Mouse (Mus musculus): ENCODE results near the gene Faah. TPM values are rescaled to one million over a fixed set of nuclear protein-coding genes. Genes with fewer than 3 reads are reported as not detected.
A peak's percentile ranks its signal among the peaks of the same experiment; 100 is the strongest.

Gene Faah
- polyA plus RNA-seq, 1 experiment from 2014 or later = 15.5 TPM

GRCm38 (mm10) chr4:115938276-115939160 lies 79.2 kb downstream of the Faah start:
- ATAC-seq (ENCODE audit: low FRiP score, low TSS enrichment) = no peak
- peak; percentile 53 for DNase-seq
- H3K4me3 ChIP-seq (replicated peaks; ENCODE audit: low read depth, low read length) = peak overlapping the region; percentile 35

DNA sequence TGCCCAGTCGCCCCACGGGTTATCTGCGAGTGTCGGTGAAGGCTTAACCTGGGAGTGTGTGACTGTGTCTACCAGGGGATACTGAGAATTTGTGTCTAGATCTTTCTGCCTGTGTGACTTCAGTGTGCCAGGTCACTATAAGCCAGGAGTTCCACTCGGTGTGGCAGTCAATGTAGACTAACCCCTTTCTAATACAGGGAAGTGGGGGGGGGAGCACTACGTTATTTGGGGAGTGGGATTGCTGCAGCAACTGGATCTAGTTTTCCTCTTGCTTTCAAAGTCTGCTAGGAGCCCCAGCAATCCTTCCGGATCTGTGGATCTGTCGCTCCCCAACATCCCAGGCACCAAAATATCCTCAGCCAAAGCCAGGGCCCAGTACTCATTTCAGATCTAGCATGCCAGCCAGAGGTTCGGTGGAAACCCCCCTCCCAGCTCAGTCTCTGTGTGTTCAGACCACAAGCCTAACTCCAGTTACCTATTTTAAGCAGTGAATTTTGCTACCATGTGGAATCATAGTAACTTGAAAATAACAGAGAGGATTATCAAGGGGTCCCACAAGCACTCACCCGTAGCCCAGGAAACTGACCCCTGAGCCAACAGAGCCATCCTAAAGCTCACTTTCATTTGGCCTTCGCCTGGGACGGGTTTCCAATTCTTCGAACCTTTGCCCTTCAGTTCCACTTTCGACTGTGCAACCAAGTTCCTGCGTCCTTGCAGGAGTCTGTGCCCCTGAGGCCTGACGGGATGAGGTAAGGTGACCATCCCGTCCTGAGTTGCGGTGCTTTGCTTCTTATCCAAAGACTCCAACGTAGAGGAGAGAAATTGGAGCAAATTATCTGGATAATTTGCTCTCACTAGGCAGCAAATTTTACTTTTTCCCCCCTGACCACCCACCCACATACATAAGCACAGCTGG lies 80.4 kb downstream of the Faah start:
- 8% methylated on average over 19 of the region's 19 CpGs for WGBS
- Histone ChIP-seq H3K27me3 (ENCODE audit: control insufficient read depth, insufficient read depth, low read length) (peaks cover 78% of the 10 kb centered on the region), H3K9me3 (ENCODE audit: control insufficient read depth, low read length) (no peaks in the 10 kb centered on the region), H3K4me1 (ENCODE audit: control insufficient read depth, insufficient read depth, low read length) (peaks cover 18% of the 10 kb centered on the region), H3K4me2 (ENCODE audit: low read length) (peak overlapping the region; percentile 61), H3K4me3 (replicated peaks; ENCODE audit: low read depth, low read length) (peak overlapping the region; percentile 35), H3K36me3 (ENCODE audit: control insufficient read depth, insufficient read depth, low read length) (no peaks in the 10 kb centered on the region), H3K27ac (replicated peaks; ENCODE audit: low read depth, low read length) (no peak overlapping the region), H3K9ac (replicated peaks; ENCODE audit: low read length) (no peak overlapping the region; the same call in 1 of the 2 replicates)
- DNase-seq (peak; percentile 15), ATAC-seq (ENCODE audit: low FRiP score, low TSS enrichment) (no peak)

More at GRCm38 (mm10) chr4:115938276-115939160, 79.2 kb downstream of the Faah start:
- Histone ChIP-seq H3K27ac (replicated peaks; ENCODE audit: low read depth, low read length) (no peak overlapping the region), H3K36me3 (ENCODE audit: control insufficient read depth, insufficient read depth, low read length) (no peaks in the 10 kb centered on the region), H3K4me2 (ENCODE audit: low read length) (peak overlapping the region; percentile 61), H3K9ac (replicated peaks; ENCODE audit: low read length) (peak overlapping the region; percentile 37; the same call in 1 of the 2 replicates), H3K27me3 (ENCODE audit: control insufficient read depth, insufficient read depth, low read length) (peaks cover 78% of the 10 kb centered on the region), H3K4me1 (ENCODE audit: control insufficient read depth, insufficient read depth, low read length) (peaks cover 18% of the 10 kb centered on the region), H3K9me3 (ENCODE audit: control insufficient read depth, low read length) (no peaks in the 10 kb centered on the region)
- 2% methylated on average over 37 of the region's 37 CpGs for WGBS

- Histone ChIP-seq H3K9me3 (ENCODE audit: control insufficient read depth, low read length) (no peaks in the 10 kb centered on the region), H3K4me1 (ENCODE audit: control insufficient read depth, insufficient read depth, low read length) (peaks cover 18% of the 10 kb centered on the region), H3K4me2 (ENCODE audit: low read length) (peak overlapping the region; percentile 61), H3K4me3 (replicated peaks; ENCODE audit: low read depth, low read length) (peak overlapping the region; percentile 35), H3K36me3 (ENCODE audit: control insufficient read depth, insufficient read depth, low read length) (no peaks in the 10 kb centered on the region), H3K27ac (replicated peaks; ENCODE audit: low read depth, low read length) (no peak overlapping the region), H3K27me3 (ENCODE audit: control insufficient read depth, insufficient read depth, low read length) (peaks cover 76% of the 10 kb centered on the region), H3K9ac (replicated peaks; ENCODE audit: low read length) (no peak overlapping the region; the same call in 1 of the 2 replicates)
- DNase-seq (no peak), ATAC-seq (ENCODE audit: low FRiP score, low TSS enrichment) (no peak)
- under 1% methylated on average over 20 of the region's 20 CpGs for WGBS
Observed at GRCm38 (mm10) chr4:115936646-115937045, 81.1 kb downstream of the Faah start.

- whole genome bisulfite sequencing = 4% methylated on average over 36 of the region's 36 CpGs
- Histone ChIP-seq H3K27ac (replicated peaks; ENCODE audit: low read depth, low read length) (no peak overlapping the region), H3K4me3 (replicated peaks; ENCODE audit: low read depth, low read length) (peak overlapping the region; percentile 35), H3K36me3 (ENCODE audit: control insufficient read depth, insufficient read depth, low read length) (no peaks in the 10 kb centered on the region), H3K9ac (replicated peaks; ENCODE audit: low read length) (no peak overlapping the region; the same call in 1 of the 2 replicates), H3K9me3 (ENCODE audit: control insufficient read depth, low read length) (no peaks in the 10 kb centered on the region), H3K4me2 (ENCODE audit: low read length) (peak overlapping the region; percentile 61), H3K27me3 (ENCODE audit: control insufficient read depth, insufficient read depth, low read length) (peaks cover 72% of the 10 kb centered on the region), H3K4me1 (ENCODE audit: control insufficient read depth, insufficient read depth, low read length) (peaks cover 18% of the 10 kb centered on the region)
- ATAC-seq (ENCODE audit: low FRiP score, low TSS enrichment) = no peak
- DNase-seq = peak; percentile 61
Observed at GRCm38 (mm10) chr4:115935835-115936581, 81.7 kb downstream of the Faah start.

GRCm38 (mm10) chr4:115931556-115932088 lies 86.1 kb downstream of the Faah start:
- Histone ChIP-seq H3K9ac (replicated peaks; ENCODE audit: low read length) (no peak overlapping the region), H3K4me1 (ENCODE audit: control insufficient read depth, insufficient read depth, low read length) (peaks cover 7% of the 10 kb centered on the region; the same call in 1 of the 2 replicates), H3K36me3 (ENCODE audit: control insufficient read depth, insufficient read depth, low read length) (no peaks in the 10 kb centered on the region), H3K27me3 (ENCODE audit: control insufficient read depth, insufficient read depth, low read length) (peaks cover 52% of the 10 kb centered on the region), H3K4me2 (ENCODE audit: low read length) (no peak overlapping the region), H3K9me3 (ENCODE audit: control insufficient read depth, low read length) (no peaks in the 10 kb centered on the region), H3K27ac (replicated peaks; ENCODE audit: low read depth, low read length) (no peak overlapping the region), H3K4me3 (replicated peaks; ENCODE audit: low read depth, low read length) (no peak overlapping the region)
- no peak for DNase-seq
- ATAC-seq (ENCODE audit: low FRiP score, low TSS enrichment) = no peak
- WGBS = 61% methylated on average over 13 of the region's 13 CpGs

DNA sequence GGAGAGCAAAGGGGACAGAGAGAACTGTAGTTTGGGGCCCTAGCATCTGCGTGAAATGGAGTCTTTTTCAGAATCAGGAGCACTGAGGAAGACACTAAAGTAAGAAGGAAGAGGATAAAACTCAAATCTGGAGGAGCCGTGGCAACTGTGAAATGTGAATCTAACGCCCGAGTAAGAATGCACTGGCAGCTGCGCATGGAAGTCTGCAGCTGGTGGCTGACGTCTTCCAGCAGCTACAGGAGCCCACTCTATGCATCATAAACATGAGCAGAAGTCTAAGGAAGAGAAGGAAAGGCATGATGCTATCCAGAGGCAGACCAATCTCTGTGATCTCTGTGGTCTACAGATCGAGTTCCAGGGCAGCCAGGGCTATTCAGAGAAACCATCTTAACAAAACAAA lies 90.1 kb downstream of the Faah start:
- Histone ChIP-seq H3K4me2 (ENCODE audit: low read length) (no peak overlapping the region), H3K4me3 (replicated peaks; ENCODE audit: low read depth, low read length) (no peak overlapping the region), H3K27ac (replicated peaks; ENCODE audit: low read depth, low read length) (no peak overlapping the region), H3K9me3 (ENCODE audit: control insufficient read depth, low read length) (no peaks in the 10 kb centered on the region), H3K36me3 (ENCODE audit: control insufficient read depth, insufficient read depth, low read length) (no peaks in the 10 kb centered on the region), H3K4me1 (ENCODE audit: control insufficient read depth, insufficient read depth, low read length) (no peaks in the 10 kb centered on the region), H3K9ac (replicated peaks; ENCODE audit: low read length) (no peak overlapping the region), H3K27me3 (ENCODE audit: control insufficient read depth, insufficient read depth, low read length) (peaks cover 14% of the 10 kb centered on the region; the same call in 1 of the 2 replicates)
- ATAC-seq (ENCODE audit: low FRiP score, low TSS enrichment) (no peak), DNase-seq (no peak)
- WGBS = 81% methylated on average over 7 of the region's 7 CpGs

- no peaks in the 10 kb centered on the region for H3K9me3 ChIP-seq (ENCODE audit: control insufficient read depth, low read length)
- no peak overlapping the region for H3K4me3 ChIP-seq (replicated peaks; ENCODE audit: low read depth, low read length)
- 84% methylated on average over 16 of the region's 16 CpGs for WGBS
- H3K4me1 ChIP-seq (ENCODE audit: control insufficient read depth, insufficient read depth, low read length) = no peaks in the 10 kb centered on the region
- no peak overlapping the region for H3K27ac ChIP-seq (replicated peaks; ENCODE audit: low read depth, low read length)
- no peaks in the 10 kb centered on the region for H3K36me3 ChIP-seq (ENCODE audit: control insufficient read depth, insufficient read depth, low read length)
- no peak overlapping the region for H3K9ac ChIP-seq (replicated peaks; ENCODE audit: low read length)
- H3K4me2 ChIP-seq (ENCODE audit: low read length) = no peak overlapping the region
- DNase-seq (no peak), ATAC-seq (ENCODE audit: low FRiP score, low TSS enrichment) (no peak)
- no peaks in the 10 kb centered on the region for H3K27me3 ChIP-seq (ENCODE audit: control insufficient read depth, insufficient read depth, low read length)
Observed at GRCm38 (mm10) chr4:115923262-115923880, 94.4 kb downstream of the Faah start.

All from midbrain, embryonic 14.5 days (tissue).